Mouse (Mus musculus): ENCODE measurements around the gene Vcam1.

The Vcam1 gene

GRCm38 (mm10) chr3:116080166-116080788 is 49.2 kb downstream of the Vcam1 start:
- no peak for DNase-seq

- no peak for DNase-seq
These were observed 51.0 kb downstream of the Vcam1 start for GRCm38 (mm10) chr3:116078490-116078889.

GRCm38 (mm10) chr3:116076739-116077138 is 52.7 kb downstream of the Vcam1 start:
- DNase-seq = no peak

- no peak for DNase-seq
These were observed 56.9 kb downstream of the Vcam1 start for GRCm38 (mm10) chr3:116072584-116072983.

GRCm38 (mm10) chr3:116062141-116062540 is 67.3 kb downstream of the Vcam1 start:
- DNase-seq = no peak

- DNase-seq = no peak
These were observed 69.2 kb downstream of the Vcam1 start for GRCm38 (mm10) chr3:116060320-116060719.

Measured in thymus, postnatal 4 days (tissue).